Mouse (Mus musculus): ENCODE data around the gene Rab11fip5.

DNA sequence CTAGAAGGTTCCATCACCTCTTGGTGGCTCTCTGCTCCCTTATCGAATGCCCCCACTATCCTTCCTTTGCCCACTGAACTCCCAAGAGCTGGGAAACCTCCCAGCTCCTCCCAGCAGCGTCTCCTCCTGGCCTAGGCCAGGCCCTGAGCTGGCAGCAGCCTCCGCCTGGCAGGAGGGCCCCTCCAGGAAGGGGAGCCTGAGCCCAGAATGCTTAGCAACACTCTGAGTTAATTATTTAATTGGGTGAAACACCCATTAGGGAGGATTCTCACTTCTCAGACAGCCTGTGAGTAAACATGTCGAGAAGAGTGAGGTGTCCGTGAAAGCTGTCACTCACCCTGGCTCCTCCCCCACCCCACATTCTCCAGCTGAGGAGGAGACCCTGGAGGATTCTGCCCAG, 25.3 kb upstream of the Rab11fip5 start:
- TF ChIP-seq CTCF (IDR thresholded peaks at IDR 0.05; ENCODE audit: borderline replicate concordance, insufficient read depth, low read depth, low read length), result no peak
- no peak for TF ChIP-seq POLR2A (IDR thresholded peaks at IDR 0.05; ENCODE audit: borderline replicate concordance, insufficient read depth, low read length)

Data from cerebellum, adult 2 months (tissue).